Mouse (Mus musculus): ENCODE measurements around the gene Plxnc1.

Plxnc1 gene

DNA sequence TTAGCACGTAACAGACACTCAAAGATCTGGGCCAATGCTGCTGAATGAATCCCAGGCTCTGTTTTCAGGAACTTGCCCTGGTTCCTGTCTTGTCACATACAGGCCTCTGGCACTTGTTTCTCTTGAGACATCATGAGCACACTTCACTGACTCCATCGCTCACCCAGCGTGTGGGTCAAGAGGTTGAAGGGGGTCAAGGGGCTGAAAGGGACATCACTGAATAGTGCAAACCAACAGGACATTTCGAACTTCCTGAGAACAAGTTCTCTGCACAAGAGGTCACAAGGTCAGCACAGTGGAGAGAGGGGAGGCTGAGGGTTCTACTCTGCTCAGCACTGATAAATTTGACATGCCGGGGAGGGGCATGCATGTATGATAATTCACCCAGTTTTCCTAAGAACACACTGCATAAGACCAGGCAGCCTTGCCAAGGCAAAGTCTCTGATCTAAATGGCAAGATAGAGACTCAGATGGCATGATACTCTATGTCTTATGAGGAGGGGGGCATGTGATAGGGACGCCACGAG, 134.6 kb downstream of the Plxnc1 start:
- no peak for DNase-seq

DNA sequence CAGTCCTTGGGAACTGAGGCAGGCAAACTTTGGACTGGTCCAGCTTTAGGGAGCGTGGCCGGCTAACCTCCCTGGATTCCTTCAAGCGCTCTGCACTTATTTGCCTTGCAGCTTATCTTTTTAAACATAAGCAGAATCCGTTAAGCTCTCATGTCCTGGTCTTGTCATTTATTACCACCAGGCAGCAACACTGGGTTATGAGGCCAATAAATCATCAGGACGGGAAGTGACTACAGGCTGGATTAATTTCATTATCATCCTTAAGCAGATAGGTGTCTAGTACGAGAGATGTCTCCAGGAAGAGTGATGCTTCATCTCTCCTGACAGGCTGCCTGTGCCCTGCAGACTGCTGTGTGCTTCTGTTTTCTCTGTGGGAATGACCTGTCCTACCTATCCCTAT, 136.4 kb downstream of the Plxnc1 start:
- no peak for DNase-seq

DNA sequence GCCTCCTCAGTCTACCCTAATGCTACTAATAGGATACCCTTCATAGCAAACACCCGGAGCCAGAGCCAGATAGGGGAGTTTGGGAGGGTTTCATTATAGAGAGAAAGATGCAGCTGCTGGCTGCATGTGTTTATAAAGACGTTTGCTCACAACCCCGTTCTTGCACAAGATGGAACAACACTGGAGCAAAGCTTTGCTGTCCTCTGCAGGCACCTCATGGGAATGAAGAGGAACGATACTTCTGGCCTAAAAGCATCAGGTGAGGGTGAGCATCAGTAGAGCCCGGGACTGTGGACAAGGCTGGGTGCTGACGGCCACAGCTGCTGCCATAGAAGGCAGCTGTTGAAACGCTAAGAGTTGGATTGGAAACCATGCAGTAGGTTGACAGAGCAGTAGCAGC, 137.3 kb downstream of the Plxnc1 start:
- DNase-seq = no peak

DNA sequence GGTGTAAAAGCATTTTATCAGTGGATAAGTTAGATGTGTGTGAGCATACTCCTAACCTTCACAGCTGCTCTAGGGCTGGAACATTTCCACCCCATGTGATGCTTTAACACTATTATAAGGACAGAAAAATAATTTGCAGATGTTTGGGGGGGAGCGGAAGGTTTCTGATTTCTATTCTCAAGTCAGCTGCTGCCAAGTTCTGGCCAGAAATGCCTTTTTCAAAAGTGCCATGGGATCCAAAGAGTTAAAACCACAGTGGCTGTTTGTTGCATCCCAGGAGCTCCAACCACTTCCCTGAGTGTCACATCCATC, 139.8 kb downstream of the Plxnc1 start:
- DNase-seq = no peak

DNA sequence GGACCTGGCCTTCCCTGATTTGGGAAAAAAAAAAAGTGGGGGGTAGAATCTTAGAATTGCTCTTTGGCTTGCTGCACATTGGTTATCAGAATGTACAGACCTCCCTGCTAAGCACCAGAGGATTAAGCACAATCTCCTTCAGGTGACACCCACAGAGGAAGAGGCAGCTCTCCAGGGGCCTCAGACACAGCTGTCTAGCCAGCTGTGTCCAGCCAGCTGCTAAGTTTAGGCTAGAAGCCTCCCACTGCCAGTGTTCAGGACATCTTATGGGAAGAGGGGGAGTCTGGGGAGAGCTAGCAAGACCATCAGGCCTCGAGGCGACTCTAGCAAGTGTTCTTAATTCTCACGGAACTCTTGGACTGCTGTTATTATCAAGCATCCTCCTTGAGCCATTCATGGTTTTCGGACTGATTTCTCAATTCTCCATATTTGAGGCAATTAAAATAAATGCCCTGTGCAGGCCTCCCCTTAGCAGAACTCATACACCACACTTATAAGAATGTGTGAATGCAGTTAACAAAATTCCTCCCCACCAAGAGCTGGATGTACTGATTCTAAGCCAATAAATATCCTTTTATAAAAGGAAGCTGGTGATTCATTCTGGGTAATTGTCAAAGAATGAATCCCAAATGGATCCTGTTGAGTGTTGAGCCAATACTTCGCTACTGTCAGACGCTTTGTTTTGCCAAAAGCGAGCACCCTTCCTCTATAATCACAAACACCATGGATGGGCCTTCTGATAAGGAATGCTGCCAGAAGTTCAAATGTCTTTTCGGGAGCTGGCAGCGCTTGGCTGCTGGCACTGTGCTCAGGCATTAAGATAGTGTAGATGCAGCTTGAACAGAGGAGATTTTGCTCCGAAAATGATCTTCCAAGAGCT, 140.4 kb downstream of the Plxnc1 start:
- DNase-seq = no peak

DNA sequence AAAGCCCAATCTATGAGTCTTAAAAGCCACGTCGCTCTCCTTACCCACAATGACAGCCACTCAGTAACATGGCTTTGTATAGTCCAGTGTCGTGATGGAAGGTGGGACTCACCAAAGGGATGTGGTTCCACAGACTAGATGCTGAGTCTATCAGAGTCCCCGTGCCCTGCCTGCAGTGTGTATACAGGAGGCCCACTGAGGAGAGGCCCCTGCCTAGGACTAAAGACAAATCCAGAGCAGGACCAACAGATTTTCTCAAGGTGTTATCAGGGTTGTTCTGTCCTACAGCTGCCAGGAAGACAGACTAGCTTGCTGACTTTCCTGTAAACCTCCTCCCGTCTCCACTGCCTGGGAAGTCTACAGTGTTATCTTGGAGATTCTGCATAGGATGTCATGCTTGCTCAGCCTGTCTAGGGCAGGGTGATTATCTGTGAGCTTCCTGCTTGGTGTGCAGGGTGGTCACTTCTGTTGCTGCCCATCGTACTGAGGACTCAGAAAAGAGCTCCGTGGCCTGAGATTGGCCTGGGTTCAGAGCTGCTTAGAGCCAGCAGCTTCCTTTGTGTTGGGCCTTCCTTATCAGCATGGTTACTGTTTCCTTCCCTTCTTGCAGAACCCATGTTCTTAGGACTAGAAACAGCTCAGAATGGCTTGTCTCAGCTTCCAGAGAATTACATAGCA, 143.8 kb downstream of the Plxnc1 start:
- no peak for DNase-seq

DNA sequence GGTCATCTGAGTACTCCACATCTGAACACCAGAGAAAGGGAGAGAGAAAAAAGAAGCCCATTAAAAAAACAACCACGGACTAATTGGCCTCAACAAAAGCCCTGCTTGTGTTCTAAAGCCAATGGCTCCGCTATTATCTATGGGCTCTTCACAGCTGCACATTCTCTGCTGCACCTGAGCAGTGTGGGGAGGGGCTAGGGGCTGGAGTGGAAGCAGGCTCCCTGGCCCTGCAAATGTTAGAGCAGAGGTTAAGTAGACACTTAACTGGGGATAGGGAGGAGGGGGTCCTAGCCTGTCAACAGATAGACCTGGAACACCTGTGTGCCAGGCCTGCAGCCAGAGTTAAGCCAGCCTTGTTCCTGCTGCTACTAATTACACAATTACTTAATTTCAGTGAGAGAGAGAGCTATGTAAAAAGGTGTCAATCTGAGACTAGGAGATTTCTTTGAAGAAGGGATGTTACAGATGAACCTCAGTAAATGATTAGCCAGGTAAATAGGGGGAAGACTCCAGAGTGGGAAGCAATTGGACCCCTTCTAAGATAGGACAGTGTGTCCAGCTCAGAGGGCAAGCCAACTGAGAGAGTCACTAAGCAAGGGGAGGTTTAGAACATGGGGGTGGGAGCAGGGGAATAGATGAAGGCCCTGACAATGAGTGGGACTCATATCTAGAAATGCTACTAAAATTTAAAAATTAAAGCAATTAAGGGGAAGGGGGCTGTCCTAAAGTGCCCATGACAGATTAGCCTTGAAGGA, 145.0 kb downstream of the Plxnc1 start:
- no peak for DNase-seq

DNA sequence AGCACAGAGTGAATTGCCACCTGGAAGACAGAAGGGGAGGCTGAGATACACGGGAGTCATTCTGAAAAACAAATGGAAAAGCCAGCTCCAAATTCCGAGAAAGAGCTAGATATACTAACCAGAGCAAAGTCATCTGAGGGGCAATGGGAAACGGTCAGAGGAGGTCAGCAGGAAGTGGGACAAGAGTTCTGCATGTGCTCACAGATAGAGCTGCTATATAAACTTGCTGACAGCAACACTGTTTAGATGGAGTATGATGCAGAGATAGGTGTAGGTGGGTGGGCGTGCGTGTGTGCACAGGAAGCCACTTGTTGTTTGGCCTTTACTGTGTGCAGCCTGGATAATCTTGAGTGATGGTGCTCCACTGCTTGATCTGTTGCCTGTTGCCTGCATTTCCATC, 146.5 kb downstream of the Plxnc1 start:
- DNase-seq = no peak

DNA sequence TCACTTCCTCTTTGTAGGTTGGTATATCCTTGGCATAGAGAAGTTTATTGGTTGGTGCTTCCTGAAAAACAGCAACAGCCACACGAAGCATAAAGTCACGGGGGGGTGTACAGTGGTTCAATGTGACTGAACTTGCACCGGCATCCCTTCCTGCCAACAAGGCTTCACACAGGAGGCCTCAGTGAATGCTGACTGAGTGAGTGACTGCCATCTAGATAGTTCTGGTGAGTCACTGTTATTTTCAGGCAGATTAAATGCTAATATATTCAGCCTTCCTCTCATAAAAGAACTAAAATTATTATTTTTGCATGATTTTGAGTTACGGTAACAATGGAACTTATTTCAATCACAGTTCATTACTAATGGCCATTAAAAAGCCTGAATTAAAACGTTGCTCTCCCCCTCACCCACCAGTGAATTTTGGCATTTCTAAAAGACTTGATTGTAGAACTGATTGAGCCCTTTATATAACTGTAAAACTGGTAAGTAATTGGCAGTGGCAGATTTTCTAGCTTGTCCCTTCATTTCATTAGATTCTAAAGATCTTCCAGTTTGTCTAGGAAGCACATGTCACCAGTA, 149.9 kb downstream of the Plxnc1 start:
- no peak for DNase-seq

DNA sequence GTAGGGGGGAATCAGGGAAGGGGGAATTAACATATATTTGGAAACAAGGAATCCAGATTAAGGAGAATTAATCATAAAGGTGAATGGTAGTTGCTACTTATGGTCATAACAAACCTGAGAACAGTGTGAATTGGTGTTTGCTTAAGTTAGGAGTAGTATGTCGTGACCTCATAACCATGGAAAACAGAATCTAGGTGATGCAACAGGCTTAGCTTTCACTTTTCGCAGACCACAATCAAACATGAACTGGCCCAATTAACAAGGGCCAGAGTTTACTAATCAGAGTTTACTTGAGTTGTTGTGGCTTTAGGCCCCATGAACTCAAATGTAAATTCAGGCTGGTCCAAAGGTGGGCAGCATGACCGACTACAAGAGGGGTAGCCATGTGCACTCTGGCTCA, 150.7 kb downstream of the Plxnc1 start:
- DNase-seq = no peak

DNA sequence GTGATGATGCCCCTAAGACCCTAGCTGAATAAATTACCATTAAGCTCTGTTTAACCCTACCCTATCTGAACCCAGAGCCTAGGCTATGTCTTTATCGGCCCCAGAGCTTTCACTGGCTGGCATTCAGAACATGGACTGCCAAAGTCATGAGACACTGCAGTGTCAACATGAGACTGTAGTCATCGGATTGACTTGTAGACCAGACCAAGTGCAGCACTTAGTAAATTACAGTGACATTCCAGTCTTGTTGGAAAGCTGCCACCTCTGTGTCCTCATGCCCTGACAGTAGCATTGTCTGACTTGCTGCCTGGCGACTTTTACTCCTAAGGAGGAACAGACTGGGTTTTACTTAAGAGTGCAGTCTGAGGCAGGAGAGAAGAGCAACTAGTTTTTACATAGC, 155.4 kb downstream of the Plxnc1 start:
- peak; percentile 30 for DNase-seq

DNA sequence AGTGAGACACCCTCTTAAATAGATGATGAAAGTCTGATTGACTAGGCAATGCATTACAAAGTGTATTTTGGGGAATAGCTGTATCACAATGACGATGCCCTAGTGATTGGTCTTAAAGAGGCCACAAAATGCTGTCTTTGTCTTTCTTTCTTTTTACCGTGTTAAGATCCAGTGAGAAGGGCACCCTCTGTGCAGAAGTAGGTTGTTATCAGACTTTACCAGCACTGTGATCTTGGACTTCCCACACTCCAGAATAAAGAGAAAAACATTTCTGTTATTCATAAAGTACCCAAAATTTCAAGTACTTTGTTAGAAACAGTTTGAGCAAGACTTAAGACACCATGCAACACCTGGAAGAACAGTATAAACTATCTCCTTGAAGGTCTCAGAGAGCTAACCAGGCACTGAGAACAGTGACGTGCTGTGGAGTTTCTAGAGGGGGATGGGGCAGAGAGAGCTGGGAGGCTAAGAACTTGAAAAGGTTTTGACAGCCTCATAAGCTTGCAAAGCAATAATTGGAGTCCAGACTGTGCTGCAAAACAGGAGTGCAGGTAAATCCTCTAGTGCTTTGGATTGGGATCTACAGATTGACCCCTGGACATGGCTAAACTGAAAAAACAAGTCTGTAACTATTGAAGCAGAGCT, 163.9 kb downstream of the Plxnc1 start:
- no peak for DNase-seq

DNA sequence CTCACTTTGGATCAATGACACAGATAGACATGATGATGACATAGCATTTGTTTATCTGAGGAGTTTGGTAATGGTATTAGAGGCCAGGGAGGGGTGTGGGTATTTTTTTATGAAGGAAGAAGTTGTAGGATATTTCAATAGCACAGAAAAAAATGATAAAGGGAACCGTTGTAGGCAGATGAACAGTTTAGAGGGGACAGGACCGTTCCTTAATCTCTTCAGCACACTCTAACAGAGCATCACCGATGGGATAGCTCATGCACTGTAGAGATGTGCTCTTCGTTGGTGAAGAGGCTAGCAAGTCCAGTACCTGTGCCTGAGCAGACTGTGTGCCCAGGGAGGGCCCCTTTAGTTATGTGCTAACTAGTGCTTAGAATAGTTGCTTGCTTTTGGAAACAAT, 165.3 kb downstream of the Plxnc1 start:
- no peak for DNase-seq

DNA sequence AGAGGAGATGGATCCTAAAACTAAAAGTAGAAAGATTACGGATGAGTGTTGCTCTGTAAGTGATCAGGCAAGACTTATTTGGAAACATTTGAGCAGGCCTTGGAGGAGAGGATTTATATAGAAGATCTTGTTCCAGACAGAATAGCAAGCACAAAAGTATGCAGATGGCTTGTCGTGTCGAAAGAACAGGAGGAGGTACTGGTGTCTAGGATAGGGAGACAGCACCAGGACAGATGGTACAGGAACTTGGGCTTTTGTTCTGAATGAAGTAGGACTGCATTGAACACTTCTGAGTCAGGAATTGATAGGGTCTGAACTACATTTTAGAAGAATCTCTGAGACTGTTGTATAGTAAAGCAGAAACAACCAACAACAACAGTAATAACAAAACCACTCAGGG, 167.1 kb downstream of the Plxnc1 start:
- no peak for DNase-seq

DNA sequence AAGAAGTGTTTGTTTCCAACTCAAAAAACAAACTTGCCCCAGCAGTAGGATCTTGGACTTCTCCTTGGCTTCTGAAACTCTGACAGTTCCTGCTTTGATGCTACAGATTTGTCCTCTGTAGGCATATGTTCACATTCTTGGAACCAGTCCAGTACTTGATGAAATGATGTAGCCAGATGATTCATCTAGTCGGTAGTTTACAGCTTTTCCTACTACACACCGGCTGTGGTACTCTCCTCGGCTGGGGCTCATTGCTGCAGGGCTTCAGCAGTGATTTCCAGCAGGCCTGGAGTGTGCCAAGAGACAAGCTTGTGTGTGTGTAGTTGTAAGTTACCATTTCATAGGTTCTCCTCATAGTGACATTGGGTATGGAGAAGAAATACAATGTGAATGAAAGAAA, 173.1 kb downstream of the Plxnc1 start:
- no peak for DNase-seq

DNA sequence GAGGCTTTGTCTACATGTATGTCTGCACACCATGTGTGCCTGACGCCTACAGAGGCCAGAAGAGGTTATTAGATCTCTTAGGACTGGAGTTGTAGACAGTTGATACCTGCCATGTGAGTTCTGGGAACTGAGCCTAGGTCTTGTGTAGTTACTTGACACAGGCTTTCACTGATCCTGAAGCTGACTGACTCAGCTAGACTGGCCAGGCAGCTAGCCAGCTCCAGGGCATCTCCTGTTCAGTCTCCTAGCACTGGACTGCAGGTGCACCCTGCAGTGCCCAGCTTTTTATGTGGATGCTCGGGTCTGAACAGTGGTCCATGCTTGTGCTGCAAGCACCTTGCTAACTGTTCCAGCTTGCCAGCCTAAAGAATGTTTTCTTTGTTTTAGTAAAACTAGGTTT, 197.6 kb downstream of the Plxnc1 start:
- DNase-seq = no peak

DNA sequence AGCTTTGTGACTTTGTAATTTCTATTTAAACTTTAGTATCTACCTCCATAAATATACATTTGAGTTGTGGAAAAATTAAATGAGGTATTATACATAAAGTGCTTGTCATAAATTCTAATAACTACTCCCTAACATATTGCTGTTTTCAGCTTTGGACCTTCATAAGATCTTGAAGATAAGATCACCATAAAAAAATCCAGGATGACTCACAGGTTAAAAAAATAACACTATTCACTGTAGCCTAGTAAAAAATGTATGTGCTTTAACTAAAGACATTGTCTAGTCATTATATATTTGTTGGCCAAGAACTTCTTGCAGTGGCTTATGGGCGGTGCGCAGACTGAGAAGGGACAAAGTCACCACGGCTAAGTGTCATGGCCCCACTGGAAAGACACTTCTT, 203.2 kb downstream of the Plxnc1 start:
- DNase-seq = no peak
